Mouse (Mus musculus) embryonic facial prominence, embryonic 15.5 days (tissue): ENCODE data around the gene AC124108.1. TPM values are rescaled to one million over a fixed set of nuclear protein-coding genes. Genes with fewer than 3 reads are reported as not detected.
A peak's percentile ranks its signal among the peaks of the same experiment; 100 is the strongest.

Source experiments
- ATAC-seq: fragments of 200-750 bp; cut with Nextera tagmentation; 2 replicates; pipeline ENCODE4 v1.8.0; 2017; ENCODE audit warnings: low read depth, moderate TSS enrichment; ENCODE audit not compliant: insufficient number of reproducible peaks, low FRiP score, low TSS enrichment
- H3K27ac ChIP-seq: fragments of 300-500 bp; sonication (generic); replicated peaks from 2 replicates; pipeline ENCODE4 v1.5.1; 2015; ENCODE audit warnings: mild to moderate bottlenecking, inconsistent platforms
- H3K27me3 ChIP-seq: fragments of 300-500 bp; sonication (generic); 2 replicates; pipeline ENCODE4 v1.6.1; 2015; ENCODE audit warnings: inconsistent platforms
- H3K36me3 ChIP-seq: fragments of 300-500 bp; sonication (generic); 2 replicates; pipeline ENCODE4 v1.6.1; 2015; ENCODE audit warnings: mild to moderate bottlenecking, inconsistent platforms
- H3K4me1 ChIP-seq: fragments of 300-500 bp; sonication (generic); 2 replicates; pipeline ENCODE4 v1.6.1; 2015; ENCODE audit warnings: inconsistent platforms
- H3K4me2 ChIP-seq: fragments of 300-500 bp; sonication (generic); replicated peaks from 2 replicates; pipeline ENCODE4 v1.6.1; 2015; ENCODE audit warnings: mild to moderate bottlenecking, inconsistent platforms
- H3K4me3 ChIP-seq: fragments of 300-500 bp; sonication (generic); replicated peaks from 2 replicates; pipeline ENCODE4 v1.5.1; 2015; ENCODE audit warnings: mild to moderate bottlenecking, inconsistent platforms
- H3K9ac ChIP-seq: fragments of 300-500 bp; sonication (generic); 2 replicates; pipeline ENCODE4 v1.6.1; 2015; ENCODE audit warnings: inconsistent platforms
- H3K9me3 ChIP-seq: fragments of 300-500 bp; sonication (generic); replicated peaks from 2 replicates; pipeline ENCODE4 v1.6.1; 2016; ENCODE audit warnings: inconsistent platforms
- WGBS: fragments of 180-500 bp; shearing (Covaris S2); methylation state at CpG from one replicate; pipeline ENCODE4 v1.1.7; 2015; 5-methylcytosine and 5-hydroxymethylcytosine counted together
- polyA plus RNA-seq: library from polyadenylated mRNA; unstranded; fragments of >200 nt; fragmentation: Nextera tagmentation; extraction: Ambion mirVana; gene quantifications from 2 replicates; pipeline ENCODE4 v1.2.1, GENCODE M21; 2015

AC124108.1 gene
- polyA plus RNA-seq, 1 experiment from 2014 or later, result 0.37 TPM

- no peak overlapping the region for H3K4me2 ChIP-seq
- H3K36me3 ChIP-seq, result no peaks in the 10 kb centered on the region
- peaks cover 8% of the 10 kb centered on the region; the same call in 1 of the 2 replicates for H3K27me3 ChIP-seq
- H3K4me3 ChIP-seq, result no peak overlapping the region
- no peak overlapping the region for H3K27ac ChIP-seq
- H3K9me3 ChIP-seq, result no peaks in the 10 kb centered on the region
- peaks cover 32% of the 10 kb centered on the region for H3K4me1 ChIP-seq
- H3K9ac ChIP-seq, result no peak overlapping the region
- no peak for ATAC-seq
- WGBS, result 41% methylated on average over 5 of the region's 5 CpGs
Observed at GRCm38 (mm10) chr1:132205958-132206357, 14.7 kb downstream of the AC124108.1 start.

- H3K9ac ChIP-seq, result no peak overlapping the region
- no peaks in the 10 kb centered on the region for H3K9me3 ChIP-seq
- H3K4me1 ChIP-seq, result peaks cover 31% of the 10 kb centered on the region
- H3K27ac ChIP-seq, result no peak overlapping the region
- ATAC-seq, result no peak
- peaks cover 8% of the 10 kb centered on the region; the same call in 1 of the 2 replicates for H3K27me3 ChIP-seq
- H3K4me2 ChIP-seq, result no peak overlapping the region
- H3K36me3 ChIP-seq, result no peaks in the 10 kb centered on the region
- H3K4me3 ChIP-seq, result no peak overlapping the region
- WGBS, result 71% methylated on average over 3 of the region's 3 CpGs
Observed at GRCm38 (mm10) chr1:132206828-132207227, 15.6 kb downstream of the AC124108.1 start.

DNA sequence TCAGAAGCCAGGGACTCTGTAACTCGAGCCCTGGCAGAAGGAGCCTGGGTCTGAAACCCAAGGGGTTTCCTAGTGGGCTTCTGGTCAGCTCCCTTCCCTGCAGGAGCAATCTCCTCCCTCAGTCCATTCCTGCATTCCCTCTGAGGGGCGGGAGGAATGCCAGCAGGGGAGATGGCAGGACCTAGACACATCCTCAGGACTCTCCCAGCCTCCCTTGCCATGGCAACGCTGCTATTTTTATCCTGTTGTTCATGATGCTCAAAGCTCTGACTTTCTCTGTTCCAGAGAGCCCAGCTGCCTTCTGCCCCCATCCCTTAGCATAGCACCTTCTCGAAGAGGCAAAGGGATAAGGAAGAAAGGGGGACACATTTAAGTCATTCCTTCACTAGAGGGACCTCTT, 16.9 kb downstream of the AC124108.1 start:
- H3K4me2 ChIP-seq, result no peak overlapping the region
- no peak for ATAC-seq
- no peaks in the 10 kb centered on the region for H3K9me3 ChIP-seq
- H3K27ac ChIP-seq, result no peak overlapping the region
- H3K4me3 ChIP-seq, result no peak overlapping the region
- H3K9ac ChIP-seq, result no peak overlapping the region
- peaks cover 36% of the 10 kb centered on the region for H3K4me1 ChIP-seq
- peaks cover 4% of the 10 kb centered on the region; the same call in 1 of the 2 replicates for H3K27me3 ChIP-seq
- no peaks in the 10 kb centered on the region for H3K36me3 ChIP-seq
- WGBS, result 17% methylated on average over 4 of the region's 4 CpGs

- H3K4me1 ChIP-seq, result peaks cover 36% of the 10 kb centered on the region
- WGBS, result 50% methylated on average over 10 of the region's 10 CpGs
- H3K9ac ChIP-seq, result no peak overlapping the region
- H3K27ac ChIP-seq, result no peak overlapping the region
- H3K4me3 ChIP-seq, result no peak overlapping the region
- H3K4me2 ChIP-seq, result no peak overlapping the region
- H3K27me3 ChIP-seq, result no peaks in the 10 kb centered on the region; the same call in 1 of the 2 replicates
- no peaks in the 10 kb centered on the region for H3K9me3 ChIP-seq
- no peaks in the 10 kb centered on the region for H3K36me3 ChIP-seq
- no peak for ATAC-seq
Observed at GRCm38 (mm10) chr1:132209400-132209799, 18.1 kb downstream of the AC124108.1 start.

DNA sequence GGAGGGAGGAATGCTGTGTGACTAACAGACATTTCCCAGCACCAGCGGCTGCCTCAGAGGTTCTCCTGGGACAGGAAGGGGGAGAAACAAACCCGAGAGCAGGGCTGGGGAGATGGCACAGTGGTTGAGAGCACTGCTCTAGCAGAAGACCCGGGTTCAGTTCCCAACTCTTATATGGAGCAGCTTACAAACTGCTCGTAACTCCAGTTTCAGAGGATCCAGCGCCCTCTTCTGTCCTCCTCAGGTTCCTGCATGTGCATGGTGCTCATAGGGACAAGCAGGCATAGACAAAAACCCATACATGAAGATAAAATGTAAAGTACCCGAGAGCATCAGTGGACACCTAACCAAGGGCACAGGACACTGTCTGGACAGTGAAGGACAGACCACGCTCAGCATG, 19.7 kb downstream of the AC124108.1 start:
- Histone ChIP-seq H3K4me2 (no peak overlapping the region), H3K9me3 (no peaks in the 10 kb centered on the region), H3K27me3 (no peaks in the 10 kb centered on the region; the same call in 1 of the 2 replicates), H3K9ac (no peak overlapping the region), H3K4me3 (no peak overlapping the region), H3K36me3 (no peaks in the 10 kb centered on the region), H3K27ac (no peak overlapping the region), H3K4me1 (peaks cover 36% of the 10 kb centered on the region)
- 12% methylated on average over 7 of the region's 7 CpGs for WGBS
- no peak for ATAC-seq

GRCm38 (mm10) chr1:132211672-132212071, 20.4 kb downstream of the AC124108.1 start:
- H3K4me2 ChIP-seq, result peak overlapping the region; percentile 52
- no peaks in the 10 kb centered on the region for H3K9me3 ChIP-seq
- no peak overlapping the region for H3K9ac ChIP-seq
- no peak overlapping the region for H3K27ac ChIP-seq
- WGBS, result 35% methylated on average over 12 of the region's 12 CpGs
- H3K4me1 ChIP-seq, result peaks cover 36% of the 10 kb centered on the region
- H3K36me3 ChIP-seq, result no peaks in the 10 kb centered on the region
- peak; percentile 30; the same call in 1 of the 2 replicates for ATAC-seq
- no peaks in the 10 kb centered on the region; the same call in 1 of the 2 replicates for H3K27me3 ChIP-seq
- peak overlapping the region; percentile 37; the same call in 1 of the 2 replicates for H3K4me3 ChIP-seq

DNA sequence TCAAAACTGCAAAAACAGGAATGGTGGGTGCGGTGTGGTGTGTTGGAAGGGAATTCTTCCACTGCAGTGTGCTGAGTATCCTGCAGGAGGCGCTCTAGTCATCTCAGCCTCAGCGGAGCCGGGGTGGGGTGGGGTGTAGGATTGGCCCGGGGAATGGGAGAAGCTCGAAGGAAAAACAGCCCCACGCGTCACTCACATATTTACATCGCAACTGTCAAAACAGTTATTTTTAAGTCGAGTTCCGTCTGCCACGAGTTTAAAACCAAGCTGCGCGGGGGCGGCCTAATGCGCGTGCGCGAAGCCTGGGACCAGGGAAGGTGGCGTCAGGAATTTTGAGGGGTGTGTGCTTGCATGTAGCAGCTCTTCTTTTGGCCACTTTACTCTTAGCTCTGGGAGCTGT, 21.0 kb downstream of the AC124108.1 start:
- no peaks in the 10 kb centered on the region for H3K36me3 ChIP-seq
- H3K9ac ChIP-seq, result no peak overlapping the region
- H3K4me1 ChIP-seq, result peaks cover 36% of the 10 kb centered on the region
- H3K4me2 ChIP-seq, result peak overlapping the region; percentile 52
- peak overlapping the region; percentile 37 for H3K4me3 ChIP-seq
- ATAC-seq, result peak; percentile 35; the same call in 1 of the 2 replicates
- H3K27ac ChIP-seq, result no peak overlapping the region
- no peaks in the 10 kb centered on the region; the same call in 1 of the 2 replicates for H3K27me3 ChIP-seq
- WGBS, result 3% methylated on average over 20 of the region's 20 CpGs
- no peaks in the 10 kb centered on the region for H3K9me3 ChIP-seq

DNA sequence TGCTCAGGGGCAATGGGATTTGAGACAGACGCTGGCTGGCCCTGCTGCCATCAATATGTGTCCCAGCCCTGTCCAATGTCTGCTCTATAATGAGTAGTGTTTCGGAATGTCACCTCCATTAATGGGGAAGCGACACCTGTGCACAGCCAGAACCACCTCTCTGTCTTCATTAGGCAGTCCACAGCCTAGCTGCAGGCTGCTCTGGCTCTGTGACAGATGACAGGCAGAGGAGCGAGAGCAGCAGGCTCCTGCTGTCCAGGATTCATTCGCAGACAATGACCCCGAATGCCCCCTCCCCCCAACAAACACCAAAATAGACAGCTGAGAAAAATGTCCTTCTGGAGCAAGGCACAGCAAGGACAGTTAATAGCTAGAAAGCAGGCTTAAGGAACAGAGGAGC, 21.8 kb downstream of the AC124108.1 start:
- 52% methylated on average over 6 of the region's 6 CpGs for WGBS
- Histone ChIP-seq H3K9ac (no peak overlapping the region), H3K4me1 (peaks cover 34% of the 10 kb centered on the region), H3K4me2 (no peak overlapping the region), H3K36me3 (no peaks in the 10 kb centered on the region), H3K4me3 (no peak overlapping the region), H3K9me3 (no peaks in the 10 kb centered on the region), H3K27me3 (no peaks in the 10 kb centered on the region; the same call in 1 of the 2 replicates), H3K27ac (no peak overlapping the region)
- ATAC-seq, result no peak

DNA sequence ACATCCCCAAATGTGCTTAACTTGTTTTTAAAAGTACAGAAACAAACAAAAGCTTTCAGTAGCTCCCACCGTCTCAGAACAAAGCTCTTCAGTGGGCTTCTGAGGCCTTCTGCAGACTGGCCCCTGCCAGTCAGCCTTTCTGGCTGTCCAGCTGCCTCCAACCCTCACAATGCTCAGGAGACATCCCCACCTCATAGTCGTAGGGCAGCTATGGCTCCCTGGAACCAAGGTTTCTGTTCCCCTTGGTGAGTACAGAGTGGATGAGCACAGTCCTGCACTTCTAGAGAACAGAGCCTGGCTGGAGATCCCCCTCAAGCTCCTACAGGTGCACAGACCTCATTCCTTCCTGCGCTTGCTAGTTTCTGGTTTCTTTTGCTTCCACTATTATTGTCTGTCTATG, 25.0 kb downstream of the AC124108.1 start:
- Histone ChIP-seq H3K4me3 (no peak overlapping the region), H3K9ac (no peak overlapping the region), H3K9me3 (no peaks in the 10 kb centered on the region), H3K27ac (no peak overlapping the region), H3K4me1 (peaks cover 12% of the 10 kb centered on the region), H3K4me2 (no peak overlapping the region), H3K27me3 (no peaks in the 10 kb centered on the region; the same call in 1 of the 2 replicates), H3K36me3 (no peaks in the 10 kb centered on the region)
- ATAC-seq, result no peak
- WGBS, result 52% methylated on average over 3 of the region's 3 CpGs

DNA sequence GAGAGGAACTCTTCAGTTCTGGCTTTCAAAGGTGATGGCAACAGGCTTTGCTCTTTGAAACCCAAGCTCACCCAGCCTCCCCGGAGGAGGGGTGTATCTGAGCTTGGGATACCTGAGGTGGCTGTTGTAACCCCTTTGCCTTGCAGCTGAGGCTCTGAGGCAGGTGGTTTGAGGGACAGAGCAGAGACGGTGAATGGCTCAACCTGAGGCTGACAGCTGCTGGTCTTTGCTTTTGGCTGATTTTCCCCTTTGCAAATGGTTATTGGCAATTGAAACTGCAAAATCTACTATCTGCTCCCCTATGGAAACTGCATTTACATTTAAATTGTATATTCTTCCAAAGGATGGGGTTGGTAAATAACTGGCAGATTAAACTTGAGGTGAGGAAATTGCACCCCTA, 30.4 kb downstream of the AC124108.1 start:
- Histone ChIP-seq H3K4me1 (no peaks in the 10 kb centered on the region), H3K9me3 (no peaks in the 10 kb centered on the region), H3K4me2 (no peak overlapping the region), H3K27ac (no peak overlapping the region), H3K36me3 (no peaks in the 10 kb centered on the region), H3K27me3 (no peaks in the 10 kb centered on the region), H3K9ac (no peak overlapping the region), H3K4me3 (no peak overlapping the region)
- WGBS, result 43% methylated on average over 2 of the region's 2 CpGs
- ATAC-seq, result no peak

DNA sequence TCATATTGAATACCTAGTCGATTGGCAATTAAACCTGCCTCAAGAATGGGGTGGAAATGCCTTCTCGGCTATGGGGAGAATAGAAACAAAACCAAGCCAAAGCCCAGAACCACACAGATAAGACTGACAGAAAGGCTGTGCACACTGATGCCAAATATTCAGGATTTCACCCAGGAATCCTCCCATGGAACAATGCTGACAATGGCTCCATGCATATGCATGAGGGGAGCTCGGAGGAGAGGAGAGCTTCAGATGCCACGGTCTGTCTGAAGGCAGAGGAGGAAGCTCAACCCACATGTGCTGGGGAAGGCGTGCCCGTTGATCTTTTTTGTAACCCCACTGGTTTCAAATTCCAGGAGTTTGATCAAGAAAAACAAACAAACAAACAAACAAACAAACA, 30.9 kb downstream of the AC124108.1 start:
- Histone ChIP-seq H3K9ac (no peak overlapping the region), H3K9me3 (no peaks in the 10 kb centered on the region), H3K27me3 (no peaks in the 10 kb centered on the region), H3K36me3 (no peaks in the 10 kb centered on the region), H3K4me3 (no peak overlapping the region), H3K4me2 (no peak overlapping the region), H3K27ac (no peak overlapping the region), H3K4me1 (no peaks in the 10 kb centered on the region)
- no peak for ATAC-seq
- 27% methylated on average over 6 of the region's 6 CpGs for WGBS
